Mouse (Mus musculus) monocyte, adult 5-6 weeks (primary cell): ENCODE measurements at regions not wholly inside any gene's neighbourhood (a gene's known extent, or its start where the extent isn't known, plus 50 kb on each side); places are given as distances from the start of the nearest gene placed in this dataset.

Experiments
- ATAC-seq: fragments of 153-309, 156-312 bp; replicated peaks from 2 replicates; pipeline ENCODE4 v1.8.0; 2017; ENCODE audit warnings: mild to moderate bottlenecking; ENCODE audit not compliant: low TSS enrichment, insufficient number of reproducible peaks, severe bottlenecking, poor library complexity, low FRiP score

GRCm38 (mm10) chr6:73401059-73401458, 68.4 kb downstream of the 4931417E11Rik start:
- ATAC-seq: no peak

- no peak for ATAC-seq
Measured at GRCm38 (mm10) chr6:73389301-73389700, 80.2 kb downstream of the 4931417E11Rik start.

- no peak for ATAC-seq
Measured at GRCm38 (mm10) chr6:73386261-73386660, 83.2 kb downstream of the 4931417E11Rik start.

GRCm38 (mm10) chr6:73379825-73380224, 89.6 kb downstream of the 4931417E11Rik start:
- ATAC-seq: no peak

- ATAC-seq: no peak
Measured at GRCm38 (mm10) chr6:73377884-73378283, 91.6 kb downstream of the 4931417E11Rik start.

- no peak for ATAC-seq
Measured at GRCm38 (mm10) chr6:73376291-73376690, 93.2 kb downstream of the 4931417E11Rik start.

- no peak for ATAC-seq
Measured at GRCm38 (mm10) chr6:73372901-73373300, 96.6 kb downstream of the 4931417E11Rik start.

- no peak for ATAC-seq
Measured at GRCm38 (mm10) chr6:73371866-73372265, 97.6 kb downstream of the 4931417E11Rik start.

- no peak for ATAC-seq
Measured at GRCm38 (mm10) chr6:73370901-73371300, 98.6 kb downstream of the 4931417E11Rik start.

GRCm38 (mm10) chr6:73368836-73369141, 100.7 kb downstream of the 4931417E11Rik start:
- ATAC-seq: no peak

GRCm38 (mm10) chr6:73368047-73368835, 101.2 kb downstream of the 4931417E11Rik start:
- no peak for ATAC-seq

- ATAC-seq: 0 out of 2 replicates have a peak, but pooled peaks have one; percentile 56
Measured at GRCm38 (mm10) chr6:73367616-73368015, 101.9 kb downstream of the 4931417E11Rik start.

- no peak for ATAC-seq
Measured at GRCm38 (mm10) chr6:73366626-73367025, 102.8 kb downstream of the 4931417E11Rik start.

- no peak for ATAC-seq
Measured at GRCm38 (mm10) chr6:73365306-73365705, 104.2 kb downstream of the 4931417E11Rik start.

- no peak for ATAC-seq
Measured at GRCm38 (mm10) chr6:73334995-73335394, 86.8 kb downstream of the Suclg1 start.

GRCm38 (mm10) chr6:73329666-73330065, 81.5 kb downstream of the Suclg1 start:
- no peak for ATAC-seq
